Mouse (Mus musculus): ENCODE results near the gene Coro1a.

DNA sequence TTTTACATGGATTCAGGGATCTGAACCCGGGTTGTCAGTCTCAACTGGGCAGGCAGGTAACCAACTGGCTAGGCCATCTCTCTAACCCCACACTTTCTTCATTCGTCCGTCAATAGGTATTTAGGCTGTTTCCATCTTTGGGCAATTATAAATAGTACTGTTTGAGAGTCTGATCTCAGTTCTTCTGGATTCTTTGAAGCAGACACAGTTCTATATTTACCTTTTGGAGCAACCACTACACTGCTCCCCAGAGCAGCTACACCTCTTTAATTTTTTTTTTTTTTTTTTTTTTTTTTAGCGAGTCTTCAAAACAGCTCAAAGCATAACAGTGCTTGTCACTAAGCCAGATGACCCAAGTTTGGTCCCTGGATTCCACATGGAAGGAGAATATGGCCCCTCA is 8.1 kb upstream of the Coro1a start:
- TF ChIP-seq CTCF (IDR thresholded peaks at IDR 0.05; ENCODE audit: extremely low read depth, insufficient read depth, insufficient read length, insufficient replicate concordance) = no peak
- TF ChIP-seq POLR2A (IDR thresholded peaks at IDR 0.05; ENCODE audit: low read depth, low read length) = no peak

Data from spleen, adult 2 months (tissue).